Mouse (Mus musculus): ENCODE results near the gene Coro2b. TPM values are rescaled to one million over a fixed set of nuclear protein-coding genes. Genes with fewer than 3 reads are reported as not detected.

The Coro2b gene
- polyA plus RNA-seq, 1 experiment, result 2.8 TPM

DNA sequence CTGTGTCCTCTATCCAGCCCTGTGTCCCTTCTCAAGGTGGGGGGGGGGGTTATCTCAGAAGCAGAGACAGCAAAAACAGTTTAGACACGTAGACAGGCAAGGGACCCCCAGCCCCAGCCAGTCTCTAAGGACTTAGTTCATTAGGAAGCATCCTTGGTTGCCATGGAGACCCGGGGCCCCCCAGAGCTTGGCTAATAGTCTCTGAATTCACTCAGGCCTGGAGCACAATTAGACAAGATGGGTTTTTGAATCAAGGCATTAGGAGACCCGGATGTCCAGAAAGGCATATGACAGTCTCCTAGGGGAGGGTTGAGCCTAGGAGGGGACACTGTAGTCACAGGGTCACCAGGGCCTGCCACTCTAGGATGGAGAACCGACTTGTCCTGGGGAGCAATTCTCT is 18.3 kb downstream of the Coro2b start:
- WGBS, result 70% methylated on average over 4 of the region's 4 CpGs
- Histone ChIP-seq H3K4me1 (ENCODE audit: control insufficient read depth, insufficient read depth, low read length) (no peaks in the 10 kb centered on the region), H3K4me3 (replicated peaks; ENCODE audit: control insufficient read depth, low read depth, low read length) (no peak overlapping the region), H3K27ac (ENCODE audit: control insufficient read depth, insufficient read depth, low read depth, low read length, poor library complexity) (no peak overlapping the region)
- TF ChIP-seq CTCF (IDR thresholded peaks at IDR 0.05; ENCODE audit: control insufficient read depth, insufficient read depth, low read length) (no peak), POLR2A (IDR thresholded peaks at IDR 0.05; ENCODE audit: borderline replicate concordance, control insufficient read depth, low read depth, low read length) (no peak)

DNA sequence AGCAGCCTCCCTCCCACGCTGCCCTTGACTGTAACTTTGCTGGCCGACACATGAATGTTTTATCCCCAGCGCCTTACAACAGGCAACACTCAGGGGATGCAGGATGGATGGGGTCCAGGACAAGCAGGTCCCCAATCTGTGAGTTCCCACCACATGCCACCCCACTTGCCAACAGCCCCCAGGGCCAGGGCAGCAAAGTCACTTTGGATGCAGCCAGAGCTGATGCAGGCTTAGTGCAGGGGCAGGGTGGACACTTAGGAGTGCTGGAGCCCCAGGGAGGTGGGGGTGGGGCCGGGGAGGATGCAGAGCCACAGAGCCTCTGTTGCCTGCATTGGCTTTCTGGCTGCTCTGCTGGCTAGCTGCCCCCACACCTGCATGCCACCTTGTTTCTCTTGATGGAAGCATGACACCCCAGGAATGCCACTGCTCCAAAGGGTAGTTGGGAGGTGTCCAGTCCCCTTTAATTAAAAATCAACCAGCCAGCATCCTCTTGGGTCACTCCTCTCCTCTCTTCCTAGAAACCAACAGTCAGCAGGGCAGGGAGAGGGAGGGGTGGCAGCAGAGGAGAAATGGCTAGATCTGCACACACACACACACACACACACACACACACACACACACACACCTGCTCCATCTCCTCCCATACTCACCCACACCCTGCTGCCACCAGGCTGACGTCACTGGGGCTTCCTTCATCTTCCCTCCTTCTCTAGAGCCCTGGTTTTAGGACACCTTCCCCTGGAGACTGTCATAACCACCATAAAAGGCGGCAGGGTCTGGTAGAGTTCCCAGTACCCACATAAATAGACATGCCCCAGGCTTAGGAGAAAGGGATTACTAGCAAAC is 19.5 kb downstream of the Coro2b start:
- WGBS, result 65% methylated on average over 6 of the region's 6 CpGs
- no peaks in the 10 kb centered on the region for H3K4me1 ChIP-seq (ENCODE audit: control insufficient read depth, insufficient read depth, low read length)
- no peak overlapping the region for H3K4me3 ChIP-seq (replicated peaks; ENCODE audit: control insufficient read depth, low read depth, low read length)
- H3K27ac ChIP-seq (ENCODE audit: control insufficient read depth, insufficient read depth, low read depth, low read length, poor library complexity), result no peak overlapping the region
- TF ChIP-seq POLR2A (IDR thresholded peaks at IDR 0.05; ENCODE audit: borderline replicate concordance, control insufficient read depth, low read depth, low read length) (no peak), CTCF (IDR thresholded peaks at IDR 0.05; ENCODE audit: control insufficient read depth, insufficient read depth, low read length) (no peak)

- WGBS, result 89% methylated on average over 7 of the region's 7 CpGs
- no peaks in the 10 kb centered on the region; the same call in 1 of the 2 replicates for H3K4me1 ChIP-seq (ENCODE audit: control insufficient read depth, insufficient read depth, low read length)
- no peak overlapping the region for H3K27ac ChIP-seq (ENCODE audit: control insufficient read depth, insufficient read depth, low read depth, low read length, poor library complexity)
- TF ChIP-seq POLR2A (IDR thresholded peaks at IDR 0.05; ENCODE audit: borderline replicate concordance, control insufficient read depth, low read depth, low read length) (no peak), CTCF (IDR thresholded peaks at IDR 0.05; ENCODE audit: control insufficient read depth, insufficient read depth, low read length) (no peak)
- no peak overlapping the region for H3K4me3 ChIP-seq (replicated peaks; ENCODE audit: control insufficient read depth, low read depth, low read length)
Measured at GRCm38 (mm10) chr9:62515138-62515537, 21.7 kb downstream of the Coro2b start.

DNA sequence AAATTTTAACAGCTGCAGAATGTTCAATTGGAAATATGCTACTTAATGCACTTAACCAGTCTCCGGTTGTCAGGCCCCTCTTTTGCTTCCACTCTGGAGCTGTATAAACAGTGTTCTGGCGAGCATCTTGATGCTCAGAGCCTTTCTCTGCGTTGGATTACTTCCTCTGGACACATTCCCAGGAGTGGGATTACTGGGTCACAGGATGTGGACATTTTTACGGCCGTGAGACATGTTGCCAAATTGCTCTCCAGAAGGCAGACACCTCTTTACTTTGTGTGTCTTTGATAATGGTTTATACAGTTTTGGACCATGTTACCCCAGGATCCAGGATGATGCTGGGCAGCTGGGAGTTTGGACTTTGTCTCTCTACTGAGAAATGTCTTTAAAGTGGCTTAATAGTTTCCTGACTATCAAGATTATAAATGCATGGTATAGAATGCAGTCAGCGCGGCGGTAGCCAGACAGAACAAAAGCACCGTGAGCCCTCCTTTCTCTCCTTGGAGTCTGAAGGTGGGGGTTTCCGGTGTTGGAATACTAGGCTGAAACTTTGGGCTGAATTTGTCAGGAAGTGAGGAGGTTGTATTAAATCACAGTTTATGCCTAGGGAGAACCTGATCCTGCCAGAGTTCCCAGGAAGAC is 23.2 kb downstream of the Coro2b start:
- TF ChIP-seq CTCF (IDR thresholded peaks at IDR 0.05; ENCODE audit: control insufficient read depth, insufficient read depth, low read length), result no peak
- TF ChIP-seq POLR2A (IDR thresholded peaks at IDR 0.05; ENCODE audit: borderline replicate concordance, control insufficient read depth, low read depth, low read length), result no peak
- 79% methylated on average over 10 of the region's 10 CpGs for WGBS

GRCm38 (mm10) chr9:62510530-62510936 is 26.3 kb downstream of the Coro2b start:
- Histone ChIP-seq H3K27ac (ENCODE audit: control insufficient read depth, insufficient read depth, low read depth, low read length, poor library complexity) (no peak overlapping the region), H3K4me3 (replicated peaks; ENCODE audit: control insufficient read depth, low read depth, low read length) (no peak overlapping the region), H3K4me1 (ENCODE audit: control insufficient read depth, insufficient read depth, low read length) (no peaks in the 10 kb centered on the region; the same call in 1 of the 2 replicates)
- 30% methylated on average over 4 of the region's 4 CpGs for WGBS
- TF ChIP-seq POLR2A (IDR thresholded peaks at IDR 0.05; ENCODE audit: borderline replicate concordance, control insufficient read depth, low read depth, low read length) (no peak), CTCF (IDR thresholded peaks at IDR 0.05; ENCODE audit: control insufficient read depth, insufficient read depth, low read length) (no peak)

More for the DNA sequence above, 23.2 kb downstream of the Coro2b start:
- H3K27ac ChIP-seq (ENCODE audit: control insufficient read depth, insufficient read depth, low read depth, low read length, poor library complexity), result no peak overlapping the region
- no peaks in the 10 kb centered on the region; the same call in 1 of the 2 replicates for H3K4me1 ChIP-seq (ENCODE audit: control insufficient read depth, insufficient read depth, low read length)
- no peak overlapping the region for H3K4me3 ChIP-seq (replicated peaks; ENCODE audit: control insufficient read depth, low read depth, low read length)

GRCm38 (mm10) chr9:62509617-62510016 is 27.2 kb downstream of the Coro2b start:
- Histone ChIP-seq H3K27ac (ENCODE audit: control insufficient read depth, insufficient read depth, low read depth, low read length, poor library complexity) (no peak overlapping the region), H3K4me3 (replicated peaks; ENCODE audit: control insufficient read depth, low read depth, low read length) (no peak overlapping the region), H3K4me1 (ENCODE audit: control insufficient read depth, insufficient read depth, low read length) (no peaks in the 10 kb centered on the region; the same call in 1 of the 2 replicates)
- TF ChIP-seq POLR2A (IDR thresholded peaks at IDR 0.05; ENCODE audit: borderline replicate concordance, control insufficient read depth, low read depth, low read length) (no peak), CTCF (IDR thresholded peaks at IDR 0.05; ENCODE audit: control insufficient read depth, insufficient read depth, low read length) (no peak)
- WGBS, result 61% methylated on average over 6 of the region's 6 CpGs

DNA sequence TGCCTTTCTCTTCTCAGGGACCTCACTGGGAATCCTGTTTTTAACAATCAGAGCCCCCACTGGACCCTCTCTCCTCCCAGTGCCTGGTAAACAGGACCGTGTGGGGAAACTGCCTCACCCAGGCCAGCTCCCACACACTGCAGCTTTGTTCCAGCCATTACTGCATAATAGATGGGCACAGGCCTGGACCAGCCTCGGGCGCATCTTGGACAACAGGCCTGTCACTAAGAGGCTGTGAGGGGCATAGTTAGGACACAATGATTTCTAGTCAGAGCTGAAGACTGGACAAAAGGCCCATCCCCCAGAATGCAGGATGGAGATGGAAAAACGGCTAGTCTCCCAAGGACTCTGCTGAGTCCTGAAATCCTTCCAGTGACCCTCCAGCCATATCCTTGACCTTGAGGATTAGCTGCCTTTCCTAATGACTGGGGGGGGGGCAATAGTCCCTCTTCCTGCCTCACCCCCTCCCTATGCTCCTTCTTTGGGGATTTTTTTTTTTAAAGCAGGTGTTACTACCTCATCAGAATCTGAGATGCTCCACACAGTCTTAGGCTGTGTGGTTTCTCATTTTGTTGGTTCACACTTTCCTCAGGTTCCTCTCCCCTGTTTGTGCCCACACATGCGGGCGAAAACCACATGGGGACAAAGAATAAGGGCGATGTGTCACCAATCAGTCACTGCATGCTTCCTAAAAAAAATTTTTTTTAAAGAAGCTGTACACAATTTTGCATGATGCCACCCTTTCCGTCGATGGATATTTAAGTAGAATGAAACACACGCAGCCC is 27.9 kb downstream of the Coro2b start:
- H3K27ac ChIP-seq (ENCODE audit: control insufficient read depth, insufficient read depth, low read depth, low read length, poor library complexity), result no peak overlapping the region
- H3K4me3 ChIP-seq (replicated peaks; ENCODE audit: control insufficient read depth, low read depth, low read length), result no peak overlapping the region
- WGBS, result 52% methylated on average over 10 of the region's 10 CpGs
- TF ChIP-seq POLR2A (IDR thresholded peaks at IDR 0.05; ENCODE audit: borderline replicate concordance, control insufficient read depth, low read depth, low read length) (no peak), CTCF (IDR thresholded peaks at IDR 0.05; ENCODE audit: control insufficient read depth, insufficient read depth, low read length) (no peak)
- no peaks in the 10 kb centered on the region; the same call in 1 of the 2 replicates for H3K4me1 ChIP-seq (ENCODE audit: control insufficient read depth, insufficient read depth, low read length)
